Mouse (Mus musculus) midbrain, embryonic 11.5 days (tissue): ENCODE data around the gene AI467606. TPM values are rescaled to one million over a fixed set of nuclear protein-coding genes. Genes with fewer than 3 reads are reported as not detected.
A peak's percentile ranks its signal among the peaks of the same experiment; 100 is the strongest.

ENCODE experiments used
- ATAC-seq: fragments of 200-750 bp; cut with Nextera tagmentation; 2 replicates; pipeline ENCODE4 v1.8.0; 2017; ENCODE audit warnings: moderate TSS enrichment, moderate library complexity; ENCODE audit not compliant: low FRiP score
- DNase-seq: peaks from one replicate; pipeline ENCODE4 v3.0.0; 2015; ENCODE audit warnings: low spot score; ENCODE audit errors: missing footprints
- H3K27ac ChIP-seq: fragments of 300-500 bp; sonication (generic); 2 replicates; pipeline ENCODE4 v1.5.1; 2014; ENCODE audit warnings: low read depth, low read length
- H3K27me3 ChIP-seq: fragments of 300-500 bp; sonication (generic); 2 replicates; pipeline ENCODE4 v1.6.1; 2014; ENCODE audit warnings: mild to moderate bottlenecking, low read length, moderate library complexity, mixed read lengths; ENCODE audit not compliant: control insufficient read depth, insufficient read depth
- H3K36me3 ChIP-seq: fragments of 300-500 bp; sonication (generic); 2 replicates; pipeline ENCODE4 v1.6.1; 2014; ENCODE audit warnings: mild to moderate bottlenecking, low read length, moderate library complexity, mixed read lengths; ENCODE audit not compliant: control insufficient read depth, insufficient read depth
- H3K4me1 ChIP-seq: fragments of 300-500 bp; sonication (generic); 2 replicates; pipeline ENCODE4 v1.6.1; 2014; ENCODE audit warnings: low read length; ENCODE audit not compliant: control insufficient read depth, insufficient read depth
- H3K4me2 ChIP-seq: fragments of 300-500 bp; sonication (generic); 2 replicates; pipeline ENCODE4 v1.6.1; 2014; ENCODE audit warnings: mild to moderate bottlenecking, moderate library complexity
- H3K4me3 ChIP-seq: fragments of 300-500 bp; sonication (generic); 2 replicates; pipeline ENCODE4 v1.5.1; 2014; ENCODE audit warnings: low read depth, low read length
- H3K9ac ChIP-seq: fragments of 300-500 bp; sonication (generic); 2 replicates; pipeline ENCODE4 v1.6.1; 2014; ENCODE audit warnings: low read length
- H3K9me3 ChIP-seq: fragments of 300-500 bp; sonication (generic); 2 replicates; pipeline ENCODE4 v1.6.1; 2016; ENCODE audit warnings: low read length; ENCODE audit not compliant: control insufficient read depth
- WGBS: fragments of 180-500 bp; shearing (Covaris S2); extraction: QIAGEN DNeasy Blood & Tissue Kit; methylation state at CpG from one replicate; pipeline ENCODE4 v1.1.7; 2014; 5-methylcytosine and 5-hydroxymethylcytosine counted together
- polyA plus RNA-seq: library from polyadenylated mRNA; unstranded; fragments of >200 nt; fragmentation: Nextera tagmentation; extraction: Ambion mirVana; gene quantifications from 2 replicates; pipeline ENCODE4 v1.2.1, GENCODE M21; 2014

AI467606 gene
- polyA plus RNA-seq, 1 experiment from 2014 or later = 1.3 TPM

DNA sequence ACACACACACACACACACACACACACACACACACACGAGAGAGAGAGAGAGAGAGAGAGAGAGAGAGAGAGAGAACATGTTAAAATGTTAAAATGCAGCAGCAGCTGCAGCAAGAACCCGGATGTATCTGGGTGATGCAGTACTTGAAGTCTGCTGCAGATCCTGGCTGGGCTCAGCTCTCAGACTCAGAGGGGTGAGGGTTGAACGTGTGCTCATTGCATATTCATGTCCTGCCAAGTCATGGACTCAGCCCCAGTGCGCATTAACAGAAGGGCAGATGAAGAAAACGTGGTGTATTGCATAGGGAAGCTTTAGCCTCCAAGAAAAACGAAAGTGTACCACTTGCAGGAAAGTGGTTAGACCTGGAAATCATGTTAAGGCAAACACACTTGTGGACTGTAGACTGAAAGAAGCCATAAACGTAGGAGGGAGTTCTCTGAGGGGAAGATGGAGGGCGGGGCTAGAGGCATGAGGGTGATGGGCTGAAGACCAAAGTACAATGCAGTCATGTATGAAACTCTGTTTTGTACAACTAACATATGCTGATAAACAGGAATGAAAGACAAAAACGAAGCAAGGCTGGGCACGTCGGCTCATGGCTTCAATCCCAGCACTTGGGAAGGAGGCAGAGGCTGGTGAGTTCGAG lies 22.6 kb downstream of the AI467606 start:
- Histone ChIP-seq H3K4me1 (no peaks in the 10 kb centered on the region), H3K36me3 (no peaks in the 10 kb centered on the region), H3K9me3 (no peaks in the 10 kb centered on the region), H3K4me3 (no peak overlapping the region), H3K9ac (no peak overlapping the region), H3K4me2 (no peak overlapping the region), H3K27me3 (no peaks in the 10 kb centered on the region), H3K27ac (no peak overlapping the region)
- WGBS = 58% methylated on average over 12 of the region's 12 CpGs
- DNase-seq = no peak
- ATAC-seq = no peak

DNA sequence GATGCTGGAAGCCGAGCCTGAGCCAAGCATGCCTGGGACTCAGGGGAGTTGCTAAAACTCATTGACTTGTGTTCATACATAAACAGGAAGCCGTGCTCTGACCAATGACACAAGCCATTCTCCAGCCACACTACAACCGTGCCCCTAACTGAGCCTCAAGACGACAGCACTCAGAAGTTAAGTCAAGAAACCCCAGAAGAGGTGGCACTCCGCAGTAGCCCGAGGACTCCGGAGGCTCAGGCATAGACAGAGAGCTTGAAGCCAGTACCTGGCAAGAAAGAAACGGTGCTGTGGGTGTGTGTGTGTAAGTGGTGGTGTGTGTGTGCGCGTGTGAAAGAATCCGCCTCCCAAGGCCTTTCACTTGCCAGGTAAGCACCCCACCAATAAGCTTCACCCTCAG lies 23.8 kb downstream of the AI467606 start:
- Histone ChIP-seq H3K27me3 (no peaks in the 10 kb centered on the region; the same call in 1 of the 2 replicates), H3K4me3 (no peak overlapping the region), H3K27ac (no peak overlapping the region), H3K4me1 (no peaks in the 10 kb centered on the region), H3K9ac (no peak overlapping the region), H3K4me2 (no peak overlapping the region), H3K9me3 (no peaks in the 10 kb centered on the region), H3K36me3 (no peaks in the 10 kb centered on the region)
- ATAC-seq (no peak), DNase-seq (no peak)
- 87% methylated on average over 11 of the region's 11 CpGs for WGBS

GRCm38 (mm10) chr7:127116331-127116935 lies 25.3 kb downstream of the AI467606 start:
- 50% methylated on average over 11 of the region's 11 CpGs for WGBS
- Histone ChIP-seq H3K27ac (no peak overlapping the region), H3K4me1 (peaks cover 5% of the 10 kb centered on the region; the same call in 1 of the 2 replicates), H3K36me3 (no peaks in the 10 kb centered on the region), H3K9ac (no peak overlapping the region), H3K9me3 (no peaks in the 10 kb centered on the region), H3K27me3 (no peaks in the 10 kb centered on the region; the same call in 1 of the 2 replicates), H3K4me3 (no peak overlapping the region), H3K4me2 (no peak overlapping the region)
- no peak for ATAC-seq
- no peak for DNase-seq

DNA sequence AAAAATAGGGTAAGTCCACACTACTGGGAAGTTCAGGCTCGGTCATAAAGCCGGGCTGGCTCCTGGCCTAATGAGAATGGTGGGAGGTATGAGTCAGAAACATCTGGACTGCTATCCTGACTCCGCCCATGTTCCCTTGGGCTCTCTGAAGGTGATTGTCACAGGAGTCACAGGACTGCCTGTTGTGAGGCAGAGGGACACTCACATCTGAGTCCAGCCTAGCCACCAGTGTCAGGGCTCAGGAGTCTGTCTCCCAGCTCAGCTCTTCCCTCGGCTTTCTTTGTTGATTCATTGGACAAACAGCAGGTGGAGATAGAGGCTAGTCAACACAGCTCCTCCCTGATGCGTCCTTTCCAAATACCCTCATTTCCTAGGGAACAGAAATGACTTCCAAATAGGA lies 26.8 kb downstream of the AI467606 start:
- H3K4me3 ChIP-seq = no peak overlapping the region
- no peaks in the 10 kb centered on the region for H3K36me3 ChIP-seq
- no peak overlapping the region for H3K27ac ChIP-seq
- no peaks in the 10 kb centered on the region for H3K9me3 ChIP-seq
- DNase-seq (peak; percentile 87), ATAC-seq (no peak)
- no peak overlapping the region for H3K4me2 ChIP-seq
- H3K4me1 ChIP-seq = peaks cover 6% of the 10 kb centered on the region; the same call in 1 of the 2 replicates
- H3K27me3 ChIP-seq = no peaks in the 10 kb centered on the region; the same call in 1 of the 2 replicates
- WGBS = 58% methylated on average over 5 of the region's 5 CpGs
- no peak overlapping the region for H3K9ac ChIP-seq

GRCm38 (mm10) chr7:127118671-127119445 lies 27.7 kb downstream of the AI467606 start:
- 43% methylated on average over 14 of the region's 14 CpGs for WGBS
- no peak overlapping the region for H3K27ac ChIP-seq
- no peak overlapping the region for H3K9ac ChIP-seq
- H3K4me3 ChIP-seq = no peak overlapping the region
- no peaks in the 10 kb centered on the region; the same call in 1 of the 2 replicates for H3K27me3 ChIP-seq
- ATAC-seq (no peak), DNase-seq (no peak)
- no peaks in the 10 kb centered on the region for H3K36me3 ChIP-seq
- no peak overlapping the region for H3K4me2 ChIP-seq
- no peaks in the 10 kb centered on the region for H3K9me3 ChIP-seq
- H3K4me1 ChIP-seq = peaks cover 6% of the 10 kb centered on the region; the same call in 1 of the 2 replicates

DNA sequence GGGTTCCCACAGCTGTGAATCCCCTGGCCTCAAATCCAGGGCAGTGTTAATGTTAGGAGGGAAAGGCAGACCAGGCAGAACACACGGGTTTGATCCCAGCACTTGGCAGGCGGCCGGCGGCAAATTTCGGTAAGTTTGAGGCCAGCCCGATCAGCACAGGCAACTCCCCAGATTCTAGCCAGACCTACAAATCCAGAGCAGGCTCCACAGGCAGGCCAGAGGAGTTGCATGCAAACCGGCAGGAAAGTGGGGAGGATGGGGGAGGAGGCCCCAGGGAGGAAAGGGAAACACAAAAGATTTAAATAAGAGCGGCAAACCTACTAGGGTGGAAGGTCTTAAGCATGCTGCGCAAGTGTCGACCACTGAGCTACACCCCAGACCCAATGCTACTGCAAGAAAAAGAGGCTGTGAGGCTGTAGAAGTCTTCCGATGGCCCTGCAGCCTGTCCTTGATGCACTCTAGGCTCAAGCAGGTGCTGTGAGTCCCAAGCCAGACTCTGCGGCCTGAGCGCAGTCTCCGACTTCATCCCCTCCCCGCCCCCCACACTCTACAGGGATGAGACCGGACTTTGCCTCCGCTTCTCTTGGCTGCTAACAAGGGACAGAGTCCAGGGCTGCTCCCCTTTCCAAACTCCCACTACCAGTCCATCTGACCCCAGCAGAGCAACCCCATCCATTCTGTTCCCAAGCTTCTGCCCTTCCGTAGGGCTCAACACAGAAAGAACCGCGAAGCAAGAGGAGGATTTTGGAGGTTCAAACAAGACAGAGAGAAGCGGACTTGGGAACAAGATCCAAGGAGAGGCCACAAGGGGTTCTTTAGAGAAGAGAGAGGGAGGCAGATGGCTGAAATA lies 30.1 kb downstream of the AI467606 start:
- Histone ChIP-seq H3K9ac (peak overlapping the region; percentile 36), H3K4me1 (peaks cover 6% of the 10 kb centered on the region; the same call in 1 of the 2 replicates), H3K27ac (no peak overlapping the region), H3K9me3 (no peaks in the 10 kb centered on the region), H3K27me3 (no peaks in the 10 kb centered on the region; the same call in 1 of the 2 replicates), H3K4me3 (peak overlapping the region; percentile 2; the same call in 1 of the 2 replicates), H3K36me3 (no peaks in the 10 kb centered on the region), H3K4me2 (peak overlapping the region; percentile 37)
- DNase-seq = peak; percentile 95
- ATAC-seq = peak; percentile 48
- WGBS = 5% methylated on average over 21 of the region's 21 CpGs

- DNase-seq = no peak
Observed at GRCm38 (mm10) chr7:127121911-127122270, 30.7 kb downstream of the AI467606 start, which contains the start of gene Qprt. Gene Qprt (minus strand): TSS chr7:127122226.

GRCm38 (mm10) chr7:127129638-127130037 lies 38.5 kb downstream of the AI467606 start:
- no peak overlapping the region for H3K4me3 ChIP-seq
- no peaks in the 10 kb centered on the region for H3K36me3 ChIP-seq
- DNase-seq (peak; percentile 87), ATAC-seq (no peak)
- H3K27ac ChIP-seq = no peak overlapping the region
- H3K9me3 ChIP-seq = no peaks in the 10 kb centered on the region
- 26% methylated on average over 4 of the region's 4 CpGs for WGBS
- no peaks in the 10 kb centered on the region for H3K27me3 ChIP-seq
- H3K4me2 ChIP-seq = no peak overlapping the region
- no peaks in the 10 kb centered on the region for H3K4me1 ChIP-seq
- no peak overlapping the region for H3K9ac ChIP-seq

More at GRCm38 (mm10) chr7:127121911-127122270, 30.7 kb downstream of the AI467606 start, which contains the start of gene Qprt:
- no peaks in the 10 kb centered on the region for H3K9me3 ChIP-seq
- no peaks in the 10 kb centered on the region; the same call in 1 of the 2 replicates for H3K27me3 ChIP-seq
- peaks cover 6% of the 10 kb centered on the region; the same call in 1 of the 2 replicates for H3K4me1 ChIP-seq
- peak within 1 kb of the TSS; percentile 37 for H3K4me2 ChIP-seq
- H3K9ac ChIP-seq = peak within 1 kb of the TSS; percentile 36
- WGBS = 2% methylated on average over 7 of the region's 7 CpGs
- H3K4me3 ChIP-seq = peak within 1 kb of the TSS; percentile 2; the same call in 1 of the 2 replicates
- no peaks in the 10 kb centered on the region for H3K36me3 ChIP-seq
- H3K27ac ChIP-seq = no peak within 1 kb of the TSS
- ATAC-seq = no peak
